Mouse (Mus musculus): ENCODE measurements around the gene Sprr2f. TPM values are rescaled to one million over a fixed set of nuclear protein-coding genes. Genes with fewer than 3 reads are reported as not detected.

Sprr2f gene
- total and polyA plus RNA-seq, 3 experiments, result not detected

GRCm38 (mm10) chr3:92361619-92362018 lies 3.4 kb upstream of the Sprr2f start:
- no peak overlapping the region for H3K4me3 ChIP-seq
- H3K27ac ChIP-seq, result no peak overlapping the region
- intact Hi-C loops (cut with DNase I), result no loop called here
- no peak overlapping the region for H3K9ac ChIP-seq (ENCODE audit: low read depth, low read length)
- TF ChIP-seq EP300 (IDR thresholded peaks at IDR 0.05; ENCODE audit: insufficient read depth, low read depth, low read length) (no peak), POLR2A (IDR thresholded peaks at IDR 0.05; ENCODE audit: insufficient read depth, low read depth, low read length) (no peak), CTCF (IDR thresholded peaks at IDR 0.05) (no peak)
- H3K36me3 ChIP-seq (ENCODE audit: control insufficient read depth, insufficient read depth, low read length), result no peaks in the 10 kb centered on the region
- no peak for DNase-seq
- no peaks in the 10 kb centered on the region for H3K27me3 ChIP-seq (ENCODE audit: control insufficient read depth, insufficient read depth, low read length)
- no peaks in the 10 kb centered on the region for H3K4me1 ChIP-seq (ENCODE audit: control insufficient read depth, insufficient read depth, low read length)
- H3K79me2 ChIP-seq (replicated peaks; ENCODE audit: control insufficient read depth, insufficient read depth, low read length), result no peaks in the 10 kb centered on the region

- Histone ChIP-seq H3K79me2 (replicated peaks; ENCODE audit: control insufficient read depth, insufficient read depth, low read length) (no peaks in the 10 kb centered on the region), H3K9ac (ENCODE audit: low read depth, low read length) (no peak overlapping the region), H3K27ac (no peak overlapping the region), H3K4me3 (no peak overlapping the region), H3K4me1 (ENCODE audit: control insufficient read depth, insufficient read depth, low read length) (no peaks in the 10 kb centered on the region), H3K27me3 (ENCODE audit: control insufficient read depth, insufficient read depth, low read length) (no peaks in the 10 kb centered on the region), H3K36me3 (ENCODE audit: control insufficient read depth, insufficient read depth, low read length) (no peaks in the 10 kb centered on the region)
- TF ChIP-seq CTCF (IDR thresholded peaks at IDR 0.05) (no peak), EP300 (IDR thresholded peaks at IDR 0.05; ENCODE audit: insufficient read depth, low read depth, low read length) (no peak)
- intact Hi-C loops (cut with DNase I), result no loop called here
- no peak for DNase-seq
- 64% methylated on average over 2 of the region's 2 CpGs for WGBS
These were observed 8.6 kb downstream of the Sprr2f start for GRCm38 (mm10) chr3:92373613-92374012.

- WGBS, result 65% methylated on average over 1 of the region's 1 CpGs
- intact Hi-C loops (cut with DNase I), result no loop called here
These were observed 20.4 kb downstream of the Sprr2f start, which contains the start of gene Sprr2h for GRCm38 (mm10) chr3:92385385-92385784. Gene Sprr2h, plus strand, starts transcription at chr3:92385685.

GRCm38 (mm10) chr3:92394301-92394700 lies 29.3 kb downstream of the Sprr2f start:
- H3K27ac ChIP-seq, result no peak overlapping the region
- no peaks in the 10 kb centered on the region for H3K27me3 ChIP-seq (ENCODE audit: control insufficient read depth, insufficient read depth, low read length)
- no peaks in the 10 kb centered on the region for H3K36me3 ChIP-seq (ENCODE audit: control insufficient read depth, insufficient read depth, low read length)
- no peak for DNase-seq
- H3K4me1 ChIP-seq (ENCODE audit: control insufficient read depth, insufficient read depth, low read length), result no peaks in the 10 kb centered on the region
- WGBS, result 14% methylated on average over 1 of the region's 1 CpGs
- H3K9ac ChIP-seq (ENCODE audit: low read depth, low read length), result no peak overlapping the region
- no peak overlapping the region for H3K4me3 ChIP-seq
- H3K79me2 ChIP-seq (replicated peaks; ENCODE audit: control insufficient read depth, insufficient read depth, low read length), result no peaks in the 10 kb centered on the region
- TF ChIP-seq EP300 (IDR thresholded peaks at IDR 0.05; ENCODE audit: insufficient read depth, low read depth, low read length), result no peak
- peak; percentile 47 for TF ChIP-seq CTCF (IDR thresholded peaks at IDR 0.05)
- intact Hi-C loops (cut with DNase I), result loop anchor here (2.0 kb wide), 1 partner anchor 114 kb away; no protein-coding TSS in a partner anchor

More at GRCm38 (mm10) chr3:92385385-92385784, 20.4 kb downstream of the Sprr2f start, which contains the start of gene Sprr2h:
- Histone ChIP-seq H3K4me3 (no peak within 1 kb of the TSS), H3K79me2 (replicated peaks; ENCODE audit: control insufficient read depth, insufficient read depth, low read length) (no peaks in the 10 kb centered on the region), H3K27me3 (ENCODE audit: control insufficient read depth, insufficient read depth, low read length) (no peaks in the 10 kb centered on the region), H3K36me3 (ENCODE audit: control insufficient read depth, insufficient read depth, low read length) (no peaks in the 10 kb centered on the region), H3K27ac (no peak within 1 kb of the TSS), H3K9ac (ENCODE audit: low read depth, low read length) (no peak within 1 kb of the TSS), H3K4me1 (ENCODE audit: control insufficient read depth, insufficient read depth, low read length) (no peaks in the 10 kb centered on the region)
- TF ChIP-seq POLR2A (IDR thresholded peaks at IDR 0.05; ENCODE audit: insufficient read depth, low read depth, low read length), result no peak
- no peak for DNase-seq

GRCm38 (mm10) chr3:92407691-92408090 lies 42.7 kb downstream of the Sprr2f start, which contains the start of gene Sprr2i:
Gene Sprr2i, plus strand, starts transcription at chr3:92407991.
- 84% methylated on average over 2 of the region's 2 CpGs for WGBS
- Histone ChIP-seq H3K27ac (no peak within 1 kb of the TSS), H3K79me2 (replicated peaks; ENCODE audit: control insufficient read depth, insufficient read depth, low read length) (no peaks in the 10 kb centered on the region), H3K36me3 (ENCODE audit: control insufficient read depth, insufficient read depth, low read length) (no peaks in the 10 kb centered on the region), H3K27me3 (ENCODE audit: control insufficient read depth, insufficient read depth, low read length) (no peaks in the 10 kb centered on the region), H3K4me1 (ENCODE audit: control insufficient read depth, insufficient read depth, low read length) (no peaks in the 10 kb centered on the region), H3K9ac (ENCODE audit: low read depth, low read length) (no peak within 1 kb of the TSS), H3K4me3 (no peak within 1 kb of the TSS)
- no peak for DNase-seq
- intact Hi-C loops (cut with DNase I), result no loop called here
- TF ChIP-seq CTCF (IDR thresholded peaks at IDR 0.05) (no peak), EP300 (IDR thresholded peaks at IDR 0.05; ENCODE audit: insufficient read depth, low read depth, low read length) (no peak), POLR2A (IDR thresholded peaks at IDR 0.05; ENCODE audit: insufficient read depth, low read depth, low read length) (no peak)

Other genes with a start within 250 kb of the Sprr2f start
- not detected for gene Prr9, start 241.2 kb upstream of the Sprr2f start, total RNA-seq (2021)
- gene Prr9, start 241.2 kb upstream of the Sprr2f start, polyA plus RNA-seq (2012; rRNA removed), result not detected in 2 replicates
- gene Lelp1, start 222.4 kb upstream of the Sprr2f start, total RNA-seq (2021), result not detected
- gene Lelp1, start 222.4 kb upstream of the Sprr2f start, polyA plus RNA-seq (2012; rRNA removed), result 0.35 and 0.39 TPM in 2 replicates
- gene Sprr2a1, start 149.4 kb upstream of the Sprr2f start, total RNA-seq (2021), result not detected
- not detected in 2 replicates for gene Sprr2a1, start 149.4 kb upstream of the Sprr2f start, polyA plus RNA-seq (2012; rRNA removed)
- gene Sprr2a2, start 149.3 kb upstream of the Sprr2f start, total RNA-seq (2021), result 1 to 10 TPM in 1 of 2 experiments, under 1 TPM in 1; 0.43 to 1.1 TPM
- gene Sprr2a2, start 149.3 kb upstream of the Sprr2f start, polyA plus RNA-seq (2012; rRNA removed), result 5.7 and 5.8 TPM in 2 replicates
- gene Sprr2a3, start 79.8 kb upstream of the Sprr2f start, total RNA-seq (2021), result not detected
- gene Sprr2a3, start 79.8 kb upstream of the Sprr2f start, polyA plus RNA-seq (2012; rRNA removed), result 0.18 TPM in 2 replicates
- gene Sprr2b, start 48.6 kb upstream of the Sprr2f start, total RNA-seq (2021), result not detected
- not detected in 2 replicates for gene Sprr2b, start 48.6 kb upstream of the Sprr2f start, polyA plus RNA-seq (2012; rRNA removed)
- gene Sprr2d, start 26.0 kb upstream of the Sprr2f start, total RNA-seq (2021), result not detected
- not detected in 2 replicates for gene Sprr2d, start 26.0 kb upstream of the Sprr2f start, polyA plus RNA-seq (2012; rRNA removed)
- not detected for gene Sprr2e, start 13.0 kb upstream of the Sprr2f start, total RNA-seq (2021)
- not detected in 2 replicates for gene Sprr2e, start 13.0 kb upstream of the Sprr2f start, polyA plus RNA-seq (2012; rRNA removed)
- not detected for gene Sprr2h, start 20.5 kb downstream of the Sprr2f start, total RNA-seq (2021)
- gene Sprr2h, start 20.5 kb downstream of the Sprr2f start, polyA plus RNA-seq (2012; rRNA removed), result not detected in 2 replicates
- not detected for gene Sprr2i, start 42.8 kb downstream of the Sprr2f start, total RNA-seq (2021)
- not detected in 2 replicates for gene Sprr2i, start 42.8 kb downstream of the Sprr2f start, polyA plus RNA-seq (2012; rRNA removed)
- gene Sprr2j-ps, start 52.9 kb downstream of the Sprr2f start, total RNA-seq (2021), result not detected
- not detected in 2 replicates for gene Sprr2j-ps, start 52.9 kb downstream of the Sprr2f start, polyA plus RNA-seq (2012; rRNA removed)
- 1 to 10 TPM; 3.3 to 3.5 TPM for gene Gm9774, start 64.2 kb downstream of the Sprr2f start, total RNA-seq (2021)
- gene Gm9774, start 64.2 kb downstream of the Sprr2f start, polyA plus RNA-seq (2012; rRNA removed), result 4.6 and 4.7 TPM in 2 replicates
- not detected for gene Sprr2k, start 67.4 kb downstream of the Sprr2f start, total RNA-seq (2021)
- gene Sprr2k, start 67.4 kb downstream of the Sprr2f start, polyA plus RNA-seq (2012; rRNA removed), result not detected in 2 replicates
- gene Sprr1b, start 73.6 kb downstream of the Sprr2f start, total RNA-seq (2021), result not detected
- gene Sprr1b, start 73.6 kb downstream of the Sprr2f start, polyA plus RNA-seq (2012; rRNA removed), result not detected in 2 replicates
- gene Sprr3, start 93.5 kb downstream of the Sprr2f start, total RNA-seq (2021), result not detected
- gene Sprr3, start 93.5 kb downstream of the Sprr2f start, polyA plus RNA-seq (2012; rRNA removed), result not detected in 2 replicates
- gene Sprr1a, start 120.7 kb downstream of the Sprr2f start, total RNA-seq (2021), result not detected
- gene Sprr1a, start 120.7 kb downstream of the Sprr2f start, polyA plus RNA-seq (2012; rRNA removed), result 0.66 TPM in 1 of 2 replicates, not detected in the other
- gene Sprr4, start 135.3 kb downstream of the Sprr2f start, total RNA-seq (2021), result not detected
- gene Sprr4, start 135.3 kb downstream of the Sprr2f start, polyA plus RNA-seq (2012; rRNA removed), result not detected in 2 replicates
- gene 2310046K23Rik, start 169.3 kb downstream of the Sprr2f start, total RNA-seq (2021), result not detected
- not detected in 2 replicates for gene 2310046K23Rik, start 169.3 kb downstream of the Sprr2f start, polyA plus RNA-seq (2012; rRNA removed)
- not detected for gene Ivl, start 208.5 kb downstream of the Sprr2f start, total RNA-seq (2021)
- not detected in 2 replicates for gene Ivl, start 208.5 kb downstream of the Sprr2f start, polyA plus RNA-seq (2012; rRNA removed)
- gene Smcp, start 223.8 kb downstream of the Sprr2f start, total RNA-seq (2021), result not detected
- 0.86 and 0.91 TPM in 2 replicates for gene Smcp, start 223.8 kb downstream of the Sprr2f start, polyA plus RNA-seq (2012; rRNA removed)
- not detected for gene 2210017I01Rik, start 242.3 kb downstream of the Sprr2f start, total RNA-seq (2021)
- not detected in 2 replicates for gene 2210017I01Rik, start 242.3 kb downstream of the Sprr2f start, polyA plus RNA-seq (2012; rRNA removed)

Measured in heart, adult 2 months (tissue).